Mouse (Mus musculus): ENCODE measurements around the gene Wwc2.

DNA sequence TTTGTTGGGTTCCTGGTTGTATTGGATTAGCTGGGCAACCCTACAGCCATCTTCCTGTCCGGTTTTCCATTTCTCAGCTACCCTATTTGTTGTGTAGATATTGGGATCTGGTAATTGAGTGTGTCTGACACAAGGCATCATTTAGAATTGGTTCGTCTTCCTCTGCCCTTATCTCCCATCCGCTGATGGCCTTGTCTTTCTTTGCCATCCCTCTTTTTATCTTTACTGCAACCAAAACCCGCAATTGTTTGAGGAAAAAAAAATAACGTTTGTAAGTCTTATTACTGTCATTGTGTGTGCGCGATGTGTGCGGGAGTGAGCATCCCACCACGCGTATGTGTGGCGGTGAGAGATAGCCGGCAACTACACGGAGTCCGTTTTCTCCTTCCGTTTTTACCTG lies 18.7 kb upstream of the Wwc2 start:
- TF ChIP-seq CTCF (IDR thresholded peaks at IDR 0.05; ENCODE audit: borderline replicate concordance, insufficient read depth, low read length) = no peak
- TF ChIP-seq POLR2A (IDR thresholded peaks at IDR 0.05; ENCODE audit: low read depth, low read length) = no peak
